Mouse (Mus musculus) forebrain, embryonic 12.5 days (tissue): Measurements from ENCODE around the gene Pif1. TPM values are rescaled to one million over a fixed set of nuclear protein-coding genes. Genes with fewer than 3 reads are reported as not detected.

Experiments
- ATAC-seq: fragments of 200-750 bp; cut with Nextera tagmentation; 2 replicates; pipeline ENCODE4 v1.8.0; 2017; ENCODE audit warnings: moderate TSS enrichment; ENCODE audit not compliant: low FRiP score
- H3K27ac ChIP-seq: fragments of 300-500 bp; sonication (generic); 2 replicates; pipeline ENCODE4 v1.5.1; 2016; ENCODE audit warnings: mild to moderate bottlenecking
- H3K27me3 ChIP-seq: fragments of 300-500 bp; sonication (generic); 2 replicates; pipeline ENCODE4 v1.6.1; 2016; ENCODE audit warnings: mild to moderate bottlenecking
- H3K36me3 ChIP-seq: fragments of 300-500 bp; sonication (generic); replicated peaks from 2 replicates; pipeline ENCODE4 v1.6.1; 2016; ENCODE audit warnings: mild to moderate bottlenecking
- H3K4me1 ChIP-seq: fragments of 300-500 bp; sonication (generic); 2 replicates; pipeline ENCODE4 v1.6.1; 2016
- H3K4me2 ChIP-seq: fragments of 300-500 bp; sonication (generic); 2 replicates; pipeline ENCODE4 v1.6.1; 2016; ENCODE audit warnings: mild to moderate bottlenecking, moderate library complexity
- H3K4me3 ChIP-seq: fragments of 300-500 bp; sonication (generic); replicated peaks from 2 replicates; pipeline ENCODE4 v1.5.1; 2016; ENCODE audit warnings: mild to moderate bottlenecking
- H3K9ac ChIP-seq: fragments of 300-500 bp; sonication (generic); 2 replicates; pipeline ENCODE4 v1.6.1; 2016; ENCODE audit warnings: mild to moderate bottlenecking
- H3K9me3 ChIP-seq: fragments of 300-500 bp; sonication (generic); 2 replicates; pipeline ENCODE4 v1.6.1; 2016
- WGBS: fragments of 180-500 bp; shearing (Covaris S2); methylation state at CpG from one replicate; pipeline ENCODE4 v1.1.7; 2016; 5-methylcytosine and 5-hydroxymethylcytosine counted together
- polyA plus RNA-seq: library from polyadenylated mRNA; unstranded; fragments of >200 nt; fragmentation: Nextera tagmentation; extraction: Ambion mirVana; gene quantifications from 2 replicates; pipeline ENCODE4 v1.2.1, GENCODE M21; 2016

The Pif1 gene
- polyA plus RNA-seq, 1 experiment from 2014 or later = 33.7 TPM

DNA sequence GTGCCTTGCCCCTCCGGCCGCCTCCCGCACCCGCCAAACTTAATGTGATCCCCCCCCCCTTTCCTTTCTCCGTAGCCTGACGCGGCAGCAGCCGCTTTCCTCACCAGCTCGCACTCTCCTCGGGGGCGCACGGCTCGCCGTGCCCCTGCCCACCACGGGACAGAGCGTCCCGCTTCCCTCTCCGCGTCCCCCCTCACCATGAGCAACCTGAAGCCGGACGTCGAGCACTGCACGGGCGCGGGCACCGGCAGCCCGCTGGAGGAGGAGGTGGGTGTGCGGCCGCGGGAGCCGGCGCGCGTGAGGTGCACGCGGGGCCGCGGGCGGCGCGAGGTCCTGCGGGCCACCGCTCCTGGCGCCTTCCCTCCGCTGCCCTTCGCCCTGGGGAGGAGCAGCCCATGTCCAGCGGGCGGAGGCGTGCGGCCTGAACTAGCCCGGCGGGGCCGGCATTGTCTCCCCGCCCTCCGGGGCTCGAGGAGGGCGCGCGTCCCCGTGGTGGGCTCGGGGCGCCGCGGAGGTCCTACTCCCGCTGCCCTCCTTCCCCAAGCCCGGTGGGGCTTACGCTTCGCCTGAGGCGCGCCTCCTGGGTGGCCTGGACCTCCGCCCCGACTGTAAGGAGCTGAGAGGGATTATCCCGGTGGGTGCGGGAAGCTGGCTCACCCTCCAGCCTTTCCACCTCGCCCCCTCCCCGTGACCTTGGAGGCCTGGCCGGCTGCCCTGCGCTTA lies 43.8 kb downstream of the Pif1 start:
- Histone ChIP-seq H3K9me3 (no peaks in the 10 kb centered on the region), H3K27ac (no peak overlapping the region), H3K4me1 (peaks cover 23% of the 10 kb centered on the region), H3K4me2 (peak overlapping the region; percentile 98), H3K9ac (peak overlapping the region; percentile 65), H3K36me3 (no peaks in the 10 kb centered on the region), H3K4me3 (peak overlapping the region; percentile 67), H3K27me3 (peaks cover 72% of the 10 kb centered on the region)
- under 1% methylated on average over 55 of the region's 78 CpGs for WGBS
- peak; percentile 73 for ATAC-seq

DNA sequence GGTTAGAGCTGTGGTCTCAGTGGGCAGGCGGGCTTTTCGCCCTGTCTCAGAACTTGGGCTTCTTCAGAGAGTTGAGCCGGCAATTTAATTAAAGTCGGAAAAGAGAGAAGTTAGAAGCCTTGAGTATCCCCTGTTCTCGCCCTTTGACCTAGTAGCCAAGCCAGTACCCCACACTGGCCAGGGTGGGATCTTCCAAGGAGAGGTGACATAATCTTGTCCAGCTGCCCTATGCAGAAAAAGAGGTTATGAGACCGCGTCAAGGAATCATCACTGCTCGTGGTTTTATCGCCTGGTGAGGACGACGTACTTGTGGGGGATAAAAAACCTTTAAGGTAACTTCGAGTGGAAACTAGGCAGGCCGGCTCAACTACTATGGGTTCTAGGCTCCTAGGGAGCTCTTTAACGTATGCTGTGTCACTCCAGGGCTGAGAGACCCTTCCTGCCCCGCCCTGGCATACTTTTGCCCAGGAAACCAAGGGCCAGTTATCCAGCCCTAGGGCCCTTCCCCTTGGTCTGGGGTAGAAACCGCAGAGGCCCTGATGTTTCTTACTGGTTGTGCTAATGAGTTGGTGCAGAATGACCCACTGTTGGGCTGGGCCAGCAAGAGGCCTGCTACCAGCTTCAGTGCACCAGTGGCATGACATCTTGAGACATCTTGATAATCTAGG lies 44.5 kb downstream of the Pif1 start:
- Histone ChIP-seq H3K27ac (no peak overlapping the region), H3K9me3 (no peaks in the 10 kb centered on the region), H3K36me3 (no peaks in the 10 kb centered on the region), H3K27me3 (peaks cover 65% of the 10 kb centered on the region), H3K4me1 (peaks cover 23% of the 10 kb centered on the region), H3K9ac (peak overlapping the region; percentile 65), H3K4me3 (peak overlapping the region; percentile 67), H3K4me2 (peak overlapping the region; percentile 98)
- WGBS = 12% methylated on average over 16 of the region's 16 CpGs
- peak; percentile 20; the same call in 1 of the 2 replicates for ATAC-seq

GRCm38 (mm10) chr9:65635766-65636165 lies 48.8 kb downstream of the Pif1 start:
- Histone ChIP-seq H3K36me3 (no peaks in the 10 kb centered on the region), H3K9me3 (no peaks in the 10 kb centered on the region), H3K4me1 (peaks cover 11% of the 10 kb centered on the region), H3K4me3 (no peak overlapping the region), H3K27ac (no peak overlapping the region), H3K4me2 (no peak overlapping the region), H3K9ac (no peak overlapping the region), H3K27me3 (peaks cover 38% of the 10 kb centered on the region)
- WGBS = 55% methylated on average over 1 of the region's 1 CpGs
- no peak for ATAC-seq

DNA sequence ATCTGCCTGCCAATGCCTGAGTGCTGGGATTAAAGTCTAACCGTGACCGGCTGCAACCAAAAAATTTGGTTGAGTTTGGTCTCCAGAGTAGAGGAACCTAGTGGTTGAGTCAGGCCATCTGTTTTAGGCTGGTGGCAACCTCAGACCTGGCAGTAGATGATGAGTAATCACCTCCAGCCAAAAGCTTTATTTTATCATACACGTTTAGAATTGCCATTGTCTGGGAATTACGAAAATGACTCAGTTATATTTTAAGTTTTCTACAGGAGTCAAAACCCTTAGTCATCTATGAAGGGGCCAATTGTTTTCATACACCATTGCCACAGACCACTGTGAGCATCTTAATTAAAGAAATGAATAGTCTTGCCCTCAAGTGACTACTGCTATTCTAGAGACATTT lies 50.0 kb downstream of the Pif1 start:
- H3K36me3 ChIP-seq = no peaks in the 10 kb centered on the region
- H3K4me1 ChIP-seq = peaks cover 12% of the 10 kb centered on the region
- no peak overlapping the region for H3K9ac ChIP-seq
- 88% methylated on average over 4 of the region's 4 CpGs for WGBS
- no peak overlapping the region for H3K27ac ChIP-seq
- H3K4me3 ChIP-seq = no peak overlapping the region
- no peak for ATAC-seq
- H3K9me3 ChIP-seq = no peaks in the 10 kb centered on the region
- peaks cover 27% of the 10 kb centered on the region for H3K27me3 ChIP-seq
- no peak overlapping the region for H3K4me2 ChIP-seq

GRCm38 (mm10) chr9:65639065-65639464 lies 52.1 kb downstream of the Pif1 start:
- WGBS = 58% methylated on average over 5 of the region's 5 CpGs
- ATAC-seq = no peak

GRCm38 (mm10) chr9:65640838-65641410 lies 54.0 kb downstream of the Pif1 start:
- Histone ChIP-seq H3K4me2 (no peak overlapping the region), H3K4me1 (peaks cover 12% of the 10 kb centered on the region), H3K9ac (no peak overlapping the region), H3K9me3 (no peaks in the 10 kb centered on the region), H3K4me3 (no peak overlapping the region), H3K36me3 (no peaks in the 10 kb centered on the region), H3K27me3 (peaks cover 7% of the 10 kb centered on the region; the same call in 1 of the 2 replicates), H3K27ac (no peak overlapping the region)
- ATAC-seq = no peak
- WGBS = 4% methylated on average over 5 of the region's 5 CpGs

More at GRCm38 (mm10) chr9:65639065-65639464, 52.1 kb downstream of the Pif1 start:
- Histone ChIP-seq H3K27ac (no peak overlapping the region), H3K4me3 (no peak overlapping the region), H3K4me1 (peaks cover 12% of the 10 kb centered on the region), H3K27me3 (peaks cover 7% of the 10 kb centered on the region; the same call in 1 of the 2 replicates), H3K36me3 (no peaks in the 10 kb centered on the region), H3K9me3 (no peaks in the 10 kb centered on the region), H3K4me2 (no peak overlapping the region), H3K9ac (no peak overlapping the region)

DNA sequence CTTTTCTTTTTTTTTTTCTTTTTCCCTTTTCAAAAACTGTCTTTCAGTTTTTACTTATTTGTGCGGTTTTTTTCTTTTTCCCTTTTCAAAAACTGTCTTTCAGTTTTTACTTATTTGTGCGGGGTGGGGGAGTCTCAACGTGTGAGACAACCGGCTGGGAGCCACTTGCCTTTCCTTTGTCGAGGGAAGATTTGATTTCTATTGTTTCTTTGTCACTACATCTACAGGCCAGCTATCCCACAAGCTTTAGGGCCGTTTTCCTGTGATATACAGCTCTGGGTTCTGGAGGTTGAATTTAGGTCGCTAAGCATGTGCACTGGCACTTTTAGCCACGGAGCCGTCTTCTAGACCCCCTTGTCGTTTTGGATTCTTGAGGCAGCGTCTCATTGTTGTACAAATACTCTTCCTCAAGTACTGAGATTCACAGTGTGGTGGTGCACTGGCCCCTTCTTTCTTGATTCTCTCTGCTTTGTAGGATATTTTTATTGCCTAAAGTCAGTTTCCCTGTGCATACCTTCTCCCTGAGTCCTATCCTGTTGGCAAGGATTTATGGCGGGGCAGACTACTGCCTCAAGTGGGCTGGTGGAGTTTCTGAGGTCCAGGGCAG lies 54.6 kb downstream of the Pif1 start:
- H3K27ac ChIP-seq = no peak overlapping the region
- no peak overlapping the region for H3K4me3 ChIP-seq
- H3K9ac ChIP-seq = no peak overlapping the region
- H3K4me2 ChIP-seq = peak overlapping the region; percentile 23; the same call in 1 of the 2 replicates
- 9% methylated on average over 12 of the region's 12 CpGs for WGBS
- no peaks in the 10 kb centered on the region for H3K9me3 ChIP-seq
- H3K36me3 ChIP-seq = no peaks in the 10 kb centered on the region
- H3K27me3 ChIP-seq = peaks cover 7% of the 10 kb centered on the region; the same call in 1 of the 2 replicates
- peaks cover 12% of the 10 kb centered on the region for H3K4me1 ChIP-seq
- no peak for ATAC-seq

DNA sequence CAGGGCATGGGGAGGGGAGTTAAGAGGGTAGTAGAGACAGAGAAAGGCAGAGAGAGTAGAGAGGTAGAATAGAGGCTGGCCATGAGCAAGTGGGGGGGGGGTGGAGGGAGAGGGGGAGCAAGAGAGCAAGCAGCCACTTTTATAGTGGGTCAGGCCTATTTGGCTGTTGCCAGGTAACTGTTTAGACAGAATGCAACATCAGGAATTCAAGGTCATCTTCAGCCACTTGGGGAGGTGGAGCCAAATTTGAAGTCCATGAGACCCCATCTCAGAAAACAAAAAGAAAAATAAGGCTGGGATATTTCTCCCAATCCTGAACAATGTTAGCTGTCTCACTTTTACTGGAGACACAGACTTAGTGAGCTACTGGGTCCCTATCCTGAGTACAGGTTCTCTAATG lies 55.6 kb downstream of the Pif1 start:
- no peaks in the 10 kb centered on the region for H3K36me3 ChIP-seq
- H3K4me2 ChIP-seq = no peak overlapping the region
- H3K9me3 ChIP-seq = no peaks in the 10 kb centered on the region
- no peak overlapping the region for H3K4me3 ChIP-seq
- ATAC-seq = no peak
- no peak overlapping the region for H3K27ac ChIP-seq
- no peak overlapping the region for H3K9ac ChIP-seq
- H3K4me1 ChIP-seq = peaks cover 12% of the 10 kb centered on the region
- peaks cover 7% of the 10 kb centered on the region; the same call in 1 of the 2 replicates for H3K27me3 ChIP-seq

GRCm38 (mm10) chr9:65644960-65645359 lies 58.0 kb downstream of the Pif1 start:
- Histone ChIP-seq H3K4me2 (no peak overlapping the region), H3K4me1 (peaks cover 12% of the 10 kb centered on the region), H3K4me3 (no peak overlapping the region), H3K36me3 (no peaks in the 10 kb centered on the region), H3K27ac (no peak overlapping the region), H3K9me3 (no peaks in the 10 kb centered on the region), H3K9ac (no peak overlapping the region), H3K27me3 (peaks cover 3% of the 10 kb centered on the region; the same call in 1 of the 2 replicates)
- no peak for ATAC-seq
- 85% methylated on average over 4 of the region's 4 CpGs for WGBS

Other genes with a start within 250 kb of the Pif1 start
- gene Pdcd7, start 241.1 kb upstream of the Pif1 start, polyA plus RNA-seq = 11.9 and 12.1 TPM in 2 replicates
- 0.27 and 0.73 TPM in 2 replicates for gene Ubap1l, start 226.1 kb upstream of the Pif1 start, polyA plus RNA-seq
- 0.72 and 0.74 TPM in 2 replicates for gene Kbtbd13, start 195.5 kb upstream of the Pif1 start, polyA plus RNA-seq
- 6.4 and 7.2 TPM in 2 replicates for gene Rasl12, start 188.7 kb upstream of the Pif1 start, polyA plus RNA-seq
- gene Slc51b, start 164.2 kb upstream of the Pif1 start, polyA plus RNA-seq = not detected in 2 replicates
- gene Mtfmt, start 151.4 kb upstream of the Pif1 start, polyA plus RNA-seq = 22.0 and 22.2 TPM in 2 replicates
- gene Spg21, start 126.2 kb upstream of the Pif1 start, polyA plus RNA-seq = 116 and 118 TPM in 2 replicates
- 0.18 and 0.28 TPM in 2 replicates for gene Ankdd1a, start 67.0 kb upstream of the Pif1 start, polyA plus RNA-seq
- 9.0 and 9.1 TPM in 2 replicates for gene Plekho2, start 7.1 kb upstream of the Pif1 start, polyA plus RNA-seq
- gene Rbpms2, start 42.5 kb downstream of the Pif1 start, polyA plus RNA-seq = 9.9 and 10.5 TPM in 2 replicates
- gene Oaz2, start 80.8 kb downstream of the Pif1 start, polyA plus RNA-seq = 247 and 249 TPM in 2 replicates
- 11.1 and 13.1 TPM in 2 replicates for gene Zfp609, start 240.4 kb downstream of the Pif1 start, polyA plus RNA-seq